Comparison of ENCODE assay signal across 9 mouse cellular contexts in the genomic region with DNA sequence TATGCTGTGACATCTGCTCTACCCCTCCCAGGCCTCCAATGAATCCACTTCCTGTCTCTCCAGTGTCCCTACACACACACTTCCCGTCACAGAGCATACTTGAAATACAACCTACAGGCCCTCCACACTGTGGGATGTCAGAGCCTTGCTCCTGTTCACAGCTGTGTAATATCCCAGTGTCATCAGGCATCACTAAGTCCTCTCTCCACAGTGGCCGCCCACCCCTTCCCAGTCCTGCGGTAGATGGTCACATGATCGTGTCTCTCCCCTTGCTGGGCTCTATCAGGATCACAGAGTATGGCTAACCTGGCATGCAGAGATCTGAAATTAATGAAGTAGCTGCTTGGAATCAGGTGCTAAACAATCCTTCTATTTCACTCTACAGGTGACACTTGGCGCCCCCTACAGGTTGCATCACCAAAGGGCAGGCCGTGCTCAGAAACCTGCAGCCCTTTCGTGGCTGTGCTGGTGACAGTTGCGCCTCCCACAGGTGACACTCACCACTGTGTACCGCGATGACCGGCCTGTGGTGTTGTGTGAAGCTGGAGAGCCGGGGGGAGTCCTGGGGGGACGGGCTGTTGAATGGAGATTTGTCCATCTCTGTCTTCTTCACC. TPM values are rescaled to one million over a fixed set of nuclear protein-coding genes. Genes with fewer than 3 reads are reported as not detected.
DNase-seq lines count a peak whose midpoint lies in the region; ATAC-seq and TF ChIP-seq lines count a peak whose summit lies in the region.
"Had no signal": no experiment of that assay in that cellular context is flagged by ENCODE, and none has a peak within 500 bp of the region (broad histone marks: within the 10 kb centered on the region; RNA-seq: fewer than 3 reads in every experiment).

No protein-coding gene starts in this region.

- ATAC-seq in cerebellum, adult (ENCODE audit: insufficient number of reproducible peaks, low FRiP score, low TSS enrichment): no peak
- no peak for ATAC-seq in neural tube, embryonic 13.5 days (ENCODE audit: low read depth)
- no peak for ATAC-seq in neural tube, embryonic 15.5 days (ENCODE audit: low FRiP score)
- no peak for ATAC-seq in granulocyte monocyte progenitor cell, adult 5-6 weeks (replicated peaks; ENCODE audit: poor library complexity, severe bottlenecking)

- peaks cover 43% of the 10 kb centered on the region for H3K36me3 ChIP-seq in neural tube, embryonic 13.5 days
- H3K36me3 ChIP-seq in neural tube, embryonic 15.5 days: peaks cover 44% of the 10 kb centered on the region
- H3K36me3 ChIP-seq in spleen, adult 2 months (ENCODE audit: control insufficient read depth, insufficient read depth, low read length): peaks cover 6% of the 10 kb centered on the region

- 42% methylated on average over 13 of the region's 13 CpGs for WGBS in neural tube, embryonic 13.5 days
- WGBS in neural tube, embryonic 15.5 days: 46% methylated on average over 13 of the region's 13 CpGs
- WGBS in spleen, adult 2 months: 66% methylated on average over 13 of the region's 13 CpGs

- H3K27ac ChIP-seq in neural tube, embryonic 13.5 days (replicated peaks): peak overlapping the region; percentile 67; the same call in 1 of the 2 replicates
- no peak overlapping the region for H3K27ac ChIP-seq in neural tube, embryonic 15.5 days (replicated peaks)
- no peak overlapping the region for H3K27ac ChIP-seq in spleen, adult 2 months (ENCODE audit: insufficient read depth, low read length)
- H3K27ac ChIP-seq: hindbrain, embryonic 15.5 days had no signal

- DNase-seq in cerebellum, adult 11 months: peak; percentile 82
- DNase-seq in cerebellum, postnatal 10 days: peak; percentile 86 to 92
- DNase-seq in kidney, postnatal 25 days: peak; percentile 76 to 78
- peak in 1 of 2 experiments; percentile 63 for DNase-seq in spleen, adult 2 months (ENCODE audit: low read depth in 1 of 2, low spot score in 2 of 2)

- TF ChIP-seq CTCF in spleen, adult 2 months (IDR thresholded peaks at IDR 0.05; ENCODE audit: extremely low read depth, insufficient read depth, insufficient read length, insufficient replicate concordance): peak; percentile 61; the same call in 1 of the 2 replicates

- TF ChIP-seq POLR2A in spleen, adult 2 months (IDR thresholded peaks at IDR 0.05; ENCODE audit: low read depth, low read length): no peak

- H3K4me3 ChIP-seq in neural tube, embryonic 13.5 days: no peak overlapping the region
- H3K4me3 ChIP-seq in neural tube, embryonic 15.5 days (replicated peaks): no peak overlapping the region
- no peak overlapping the region for H3K4me3 ChIP-seq in spleen, adult 2 months (ENCODE audit: extremely low read depth, insufficient read depth, insufficient read length)
- H3K4me3 ChIP-seq: hindbrain, embryonic 15.5 days had no signal

- peaks cover 22% of the 10 kb centered on the region for H3K27me3 ChIP-seq in neural tube, embryonic 13.5 days
- peaks cover 11% of the 10 kb centered on the region for H3K27me3 ChIP-seq in neural tube, embryonic 15.5 days (replicated peaks)
- H3K27me3 ChIP-seq in spleen, adult 2 months (ENCODE audit: control insufficient read depth, insufficient read depth, low read length): no peaks in the 10 kb centered on the region

- peaks cover 87% of the 10 kb centered on the region for H3K4me1 ChIP-seq in neural tube, embryonic 13.5 days (replicated peaks)
- peaks cover 67% of the 10 kb centered on the region for H3K4me1 ChIP-seq in neural tube, embryonic 15.5 days
- H3K4me1 ChIP-seq in spleen, adult 2 months (ENCODE audit: control insufficient read depth, insufficient read depth, insufficient read length): peaks cover 31% of the 10 kb centered on the region

- peak overlapping the region; percentile 49; the same call in 1 of the 2 replicates for H3K4me2 ChIP-seq in neural tube, embryonic 13.5 days
- H3K4me2 ChIP-seq in neural tube, embryonic 15.5 days: no peak overlapping the region

- H3K9me3 ChIP-seq in neural tube, embryonic 13.5 days: no peaks in the 10 kb centered on the region
- no peaks in the 10 kb centered on the region for H3K9me3 ChIP-seq in neural tube, embryonic 15.5 days (replicated peaks)
- H3K9me3 ChIP-seq: hindbrain, embryonic 15.5 days had no signal

- H3K9ac ChIP-seq in neural tube, embryonic 13.5 days: no peak overlapping the region
- no peak overlapping the region for H3K9ac ChIP-seq in neural tube, embryonic 15.5 days (replicated peaks)
- H3K9ac ChIP-seq: hindbrain, embryonic 15.5 days had no signal

RNA-seq across cellular contexts. Expression of gene Smim24, which starts 12.8 kb away (rescaled TPM):
- polyA plus RNA-seq in neural tube, embryonic 13.5 days (2015; fragmentation: Nextera tagmentation; extraction: Ambion mirVana): 1.8 and 3.1 TPM in 2 replicates
- 2.5 and 9.3 TPM in 2 replicates for polyA plus RNA-seq in neural tube, embryonic 15.5 days (2015; fragmentation: Nextera tagmentation; extraction: Ambion mirVana)
- polyA plus RNA-seq in spleen, adult 2 months (2012; rRNA removed): 18.3 and 22.9 TPM in 2 replicates
- total RNA-seq in granulocyte monocyte progenitor cell, adult 5-6 weeks (2014; fragmentation: Nextera tagmentation): 37.5 and 43.6 TPM in 2 replicates
- total RNA-seq in granulocyte monocyte progenitor cell, adult 5-6 weeks (2017): 11.5 and 13.3 TPM in 2 replicates

RNA-seq across cellular contexts. Expression of gene Gm48552, which starts 16.9 kb away (rescaled TPM):
- polyA plus RNA-seq in neural tube, embryonic 13.5 days (2015; fragmentation: Nextera tagmentation; extraction: Ambion mirVana): 1.3 and 2.5 TPM in 2 replicates
- 3.4 and 3.6 TPM in 2 replicates for polyA plus RNA-seq in neural tube, embryonic 15.5 days (2015; fragmentation: Nextera tagmentation; extraction: Ambion mirVana)
- polyA plus RNA-seq in spleen, adult 2 months (2012; rRNA removed): 2.9 and 6.4 TPM in 2 replicates
- 2.2 TPM in 1 of 2 replicates, not detected in the other for total RNA-seq in granulocyte monocyte progenitor cell, adult 5-6 weeks (2014; fragmentation: Nextera tagmentation)
- total RNA-seq in granulocyte monocyte progenitor cell, adult 5-6 weeks (2017): not detected in 2 replicates

RNA-seq across cellular contexts. Expression of gene Gm48551, which starts 21.4 kb away (rescaled TPM):
- polyA plus RNA-seq in neural tube, embryonic 13.5 days (2015; fragmentation: Nextera tagmentation; extraction: Ambion mirVana): 5.2 and 8.2 TPM in 2 replicates
- 5.7 and 7.2 TPM in 2 replicates for polyA plus RNA-seq in neural tube, embryonic 15.5 days (2015; fragmentation: Nextera tagmentation; extraction: Ambion mirVana)
- polyA plus RNA-seq in spleen, adult 2 months (2012; rRNA removed): 2.3 and 2.9 TPM in 2 replicates
- total RNA-seq in granulocyte monocyte progenitor cell, adult 5-6 weeks (2014; fragmentation: Nextera tagmentation): 4.0 TPM in 1 of 2 replicates, not detected in the other
- 0.30 TPM in 1 of 2 replicates, not detected in the other for total RNA-seq in granulocyte monocyte progenitor cell, adult 5-6 weeks (2017)

RNA-seq across cellular contexts. Expression of gene Dohh, which starts 21.5 kb away (rescaled TPM):
- polyA plus RNA-seq in neural tube, embryonic 13.5 days (2015; fragmentation: Nextera tagmentation; extraction: Ambion mirVana): 72.2 and 75.2 TPM in 2 replicates
- 101 TPM in 2 replicates for polyA plus RNA-seq in neural tube, embryonic 15.5 days (2015; fragmentation: Nextera tagmentation; extraction: Ambion mirVana)
- 47.9 and 71.7 TPM in 2 replicates for polyA plus RNA-seq in spleen, adult 2 months (2012; rRNA removed)
- total RNA-seq in granulocyte monocyte progenitor cell, adult 5-6 weeks (2014; fragmentation: Nextera tagmentation): 12.2 and 34.9 TPM in 2 replicates
- 41.8 and 46.2 TPM in 2 replicates for total RNA-seq in granulocyte monocyte progenitor cell, adult 5-6 weeks (2017)

RNA-seq across cellular contexts. Expression of gene Fzr1, which starts 27.4 kb away (rescaled TPM):
- polyA plus RNA-seq in neural tube, embryonic 13.5 days (2015; fragmentation: Nextera tagmentation; extraction: Ambion mirVana): 105 and 112 TPM in 2 replicates
- polyA plus RNA-seq in neural tube, embryonic 15.5 days (2015; fragmentation: Nextera tagmentation; extraction: Ambion mirVana): 132 and 146 TPM in 2 replicates
- polyA plus RNA-seq in spleen, adult 2 months (2012; rRNA removed): 127 and 128 TPM in 2 replicates
- total RNA-seq in granulocyte monocyte progenitor cell, adult 5-6 weeks (2014; fragmentation: Nextera tagmentation): 14.8 and 17.0 TPM in 2 replicates
- 13.5 and 15.3 TPM in 2 replicates for total RNA-seq in granulocyte monocyte progenitor cell, adult 5-6 weeks (2017)
